Comparison of ENCODE assay signal across 8 mouse cellular contexts in the genomic region with DNA sequence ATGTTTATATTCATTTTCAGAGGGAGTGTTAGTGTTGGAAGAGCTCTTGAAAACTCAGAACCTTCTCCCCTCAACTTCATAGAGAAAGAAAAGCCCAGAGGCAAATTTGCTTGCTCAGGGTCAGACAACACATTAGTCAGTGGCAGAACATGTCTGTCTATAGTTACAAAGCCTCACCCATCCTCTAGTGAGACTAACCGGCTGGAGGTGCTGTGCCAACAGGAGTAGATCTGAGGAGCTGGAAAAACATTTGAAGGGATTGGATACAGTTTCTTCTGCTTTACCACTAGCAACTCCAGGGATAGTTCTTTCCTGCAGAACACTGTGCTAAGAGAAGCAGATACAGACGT. TPM values are rescaled to one million over a fixed set of nuclear protein-coding genes. Genes with fewer than 3 reads are reported as not detected.
DNase-seq lines count a peak whose midpoint lies in the region; ATAC-seq and TF ChIP-seq lines count a peak whose summit lies in the region.

No protein-coding gene starts in this region.

- TF ChIP-seq EP300 in liver, postnatal 0 days (IDR thresholded peaks at IDR 0.05; ENCODE audit: low read depth): no peak

- no peak for DNase-seq in heart, postnatal 36 days
- no peak for DNase-seq in liver, postnatal 0 days
- DNase-seq in left cerebral cortex, adult 18-20 months (ENCODE audit: low spot score in 2 of 2): no peak
- no peak for DNase-seq in layer of hippocampus, adult 8-10 months (ENCODE audit: low spot score in 2 of 2)
- DNase-seq in cerebellum, adult 8-10 months: no peak

- peaks cover 34% of the 10 kb centered on the region for H3K4me1 ChIP-seq in heart, embryonic 13.5 days
- H3K4me1 ChIP-seq in E14TG2a.4 (replicated peaks; ENCODE audit: low read depth, low read length): peaks cover 30% of the 10 kb centered on the region
- H3K4me1 ChIP-seq in forebrain, embryonic 16.5 days (replicated peaks; ENCODE audit: control insufficient read depth, insufficient read depth, low read length): peaks cover 27% of the 10 kb centered on the region
- peaks cover 22% of the 10 kb centered on the region for H3K4me1 ChIP-seq in liver, postnatal 0 days (ENCODE audit: insufficient read depth)

- no peaks in the 10 kb centered on the region for H3K27me3 ChIP-seq in heart, embryonic 13.5 days (replicated peaks)
- 0 out of 2 replicates have a peak, but pooled peaks cover 3% of the 10 kb centered on the region for H3K27me3 ChIP-seq in E14TG2a.4 (ENCODE audit: insufficient read depth, low read length)
- H3K27me3 ChIP-seq in forebrain, embryonic 16.5 days (replicated peaks; ENCODE audit: control insufficient read depth, insufficient read depth, low read length): no peaks in the 10 kb centered on the region
- H3K27me3 ChIP-seq in liver, postnatal 0 days (ENCODE audit: insufficient read depth, low read length): no peaks in the 10 kb centered on the region

- H3K4me2 ChIP-seq in heart, embryonic 13.5 days: peak overlapping the region; percentile 94
- H3K4me2 ChIP-seq in forebrain, embryonic 16.5 days (ENCODE audit: low read length): peak overlapping the region; percentile 94
- H3K4me2 ChIP-seq in liver, postnatal 0 days (ENCODE audit: low read depth, low read length): peak overlapping the region; percentile 96

- H3K9me3 ChIP-seq in heart, embryonic 13.5 days: no peaks in the 10 kb centered on the region
- no peaks in the 10 kb centered on the region for H3K9me3 ChIP-seq in E14TG2a.4 (ENCODE audit: low read length)
- H3K9me3 ChIP-seq in forebrain, embryonic 16.5 days (ENCODE audit: control insufficient read depth, low read length): no peaks in the 10 kb centered on the region
- H3K9me3 ChIP-seq in liver, postnatal 0 days (ENCODE audit: low read length): no peaks in the 10 kb centered on the region

- peaks cover 12% of the 10 kb centered on the region for H3K36me3 ChIP-seq in heart, embryonic 13.5 days
- peaks cover 4% of the 10 kb centered on the region for H3K36me3 ChIP-seq in E14TG2a.4 (ENCODE audit: insufficient read depth, low read length)
- no peaks in the 10 kb centered on the region for H3K36me3 ChIP-seq in forebrain, embryonic 16.5 days (ENCODE audit: control insufficient read depth, insufficient read depth)
- no peaks in the 10 kb centered on the region for H3K36me3 ChIP-seq in liver, postnatal 0 days (replicated peaks; ENCODE audit: insufficient read depth, low read length)

- 0% methylated on average over 2 of the region's 2 CpGs for WGBS in heart, embryonic 13.5 days
- WGBS in forebrain, embryonic 16.5 days: 2% methylated on average over 2 of the region's 2 CpGs
- 3% methylated on average over 2 of the region's 2 CpGs for WGBS in liver, postnatal 0 days (ENCODE audit: insufficient replicate concordance)

- peak overlapping the region; percentile 97 for H3K9ac ChIP-seq in heart, embryonic 13.5 days
- H3K9ac ChIP-seq in forebrain, embryonic 16.5 days (replicated peaks; ENCODE audit: low read depth, low read length): peak overlapping the region; percentile 84
- no peak overlapping the region for H3K9ac ChIP-seq in liver, postnatal 0 days (replicated peaks)

- TF ChIP-seq CTCF in E14TG2a.4 (conservative IDR thresholded peaks at IDR 0.05; ENCODE audit: low read length): no peak
- no peak for TF ChIP-seq CTCF in liver, postnatal 0 days (IDR thresholded peaks at IDR 0.05; ENCODE audit: low read depth)

- H3K27ac ChIP-seq in heart, embryonic 13.5 days (replicated peaks): peak overlapping the region; percentile 90
- peak overlapping the region; percentile 81 for H3K27ac ChIP-seq in forebrain, embryonic 16.5 days (ENCODE audit: low read length)
- peak overlapping the region; percentile 85 for H3K27ac ChIP-seq in liver, postnatal 0 days (ENCODE audit: low read depth)

- intact Hi-C loops in heart, postnatal 36 days (cut with DNase I): loop anchor here (2.0 kb wide), 3 partner anchors 21 to 41 kb away; a partner anchor contains a TSS

- H3K4me3 ChIP-seq in heart, embryonic 13.5 days: peak overlapping the region; percentile 94
- peak overlapping the region; percentile 93 for H3K4me3 ChIP-seq in E14TG2a.4 (replicated peaks; ENCODE audit: low read length)
- peak overlapping the region; percentile 70 for H3K4me3 ChIP-seq in forebrain, embryonic 16.5 days (replicated peaks; ENCODE audit: low read length)
- H3K4me3 ChIP-seq in liver, postnatal 0 days (ENCODE audit: low read depth, low read length): peak overlapping the region; percentile 94

- ATAC-seq in heart, embryonic 13.5 days (ENCODE audit: extremely low read depth, insufficient number of reproducible peaks, low FRiP score, low TSS enrichment): no peak
- ATAC-seq in forebrain, embryonic 16.5 days: no peak
- peak; percentile 3 for ATAC-seq in liver, postnatal 0 days

RNA-seq across cellular contexts. Expression of a gene that starts 0.8 kb away (rescaled TPM):
- 8.8 and 9.8 TPM in 2 replicates for polyA plus RNA-seq in heart, embryonic 13.5 days (2015; fragmentation: Nextera tagmentation; extraction: Ambion mirVana)
- total RNA-seq in heart, postnatal 36 days (2021): 10 to 100 TPM; 43.9 to 49.4 TPM
- 13.8 and 17.5 TPM in 2 replicates for polyA plus RNA-seq in forebrain, embryonic 16.5 days (2015; fragmentation: Nextera tagmentation; extraction: Ambion mirVana)
- 3.7 and 3.9 TPM in 2 replicates for polyA plus RNA-seq in liver, postnatal 0 days (2015; fragmentation: Nextera tagmentation; extraction: Ambion mirVana)
- total RNA-seq in left cerebral cortex, adult 18-20 months (2021): 100 to 1,000 TPM; 396 to 435 TPM
- 100 to 1,000 TPM; 419 to 496 (median 460) TPM for total RNA-seq in layer of hippocampus, adult 8-10 months (2022)

RNA-seq across cellular contexts. Expression of a gene that starts 22.0 kb away (rescaled TPM):
- polyA plus RNA-seq in heart, embryonic 13.5 days (2015; fragmentation: Nextera tagmentation; extraction: Ambion mirVana): 9.3 and 11.2 TPM in 2 replicates
- 1 to 10 TPM; 6.3 to 6.5 TPM for total RNA-seq in heart, postnatal 36 days (2021)
- 8.8 and 9.0 TPM in 2 replicates for polyA plus RNA-seq in forebrain, embryonic 16.5 days (2015; fragmentation: Nextera tagmentation; extraction: Ambion mirVana)
- polyA plus RNA-seq in liver, postnatal 0 days (2015; fragmentation: Nextera tagmentation; extraction: Ambion mirVana): 1.6 and 1.8 TPM in 2 replicates
- total RNA-seq in left cerebral cortex, adult 18-20 months (2021): 10 to 100 TPM; 13.3 to 15.8 TPM
- 10 to 100 TPM; 18.2 to 23.4 (median 20.2) TPM for total RNA-seq in layer of hippocampus, adult 8-10 months (2022)

RNA-seq across cellular contexts. Expression of a gene that starts 29.2 kb away (rescaled TPM):
- not detected in 2 replicates for polyA plus RNA-seq in heart, embryonic 13.5 days (2015; fragmentation: Nextera tagmentation; extraction: Ambion mirVana)
- not detected for total RNA-seq in heart, postnatal 36 days (2021)
- not detected in 2 replicates for polyA plus RNA-seq in forebrain, embryonic 16.5 days (2015; fragmentation: Nextera tagmentation; extraction: Ambion mirVana)
- polyA plus RNA-seq in liver, postnatal 0 days (2015; fragmentation: Nextera tagmentation; extraction: Ambion mirVana): not detected in 2 replicates
- total RNA-seq in left cerebral cortex, adult 18-20 months (2021): not detected
- total RNA-seq in layer of hippocampus, adult 8-10 months (2022): not detected

RNA-seq across cellular contexts. Expression of a gene that starts 36.7 kb away (rescaled TPM):
- 636 and 691 TPM in 2 replicates for polyA plus RNA-seq in heart, embryonic 13.5 days (2015; fragmentation: Nextera tagmentation; extraction: Ambion mirVana)
- 100 to 1,000 TPM; 230 to 233 TPM for total RNA-seq in heart, postnatal 36 days (2021)
- polyA plus RNA-seq in forebrain, embryonic 16.5 days (2015; fragmentation: Nextera tagmentation; extraction: Ambion mirVana): 713 and 749 TPM in 2 replicates
- 317 and 325 TPM in 2 replicates for polyA plus RNA-seq in liver, postnatal 0 days (2015; fragmentation: Nextera tagmentation; extraction: Ambion mirVana)
- total RNA-seq in left cerebral cortex, adult 18-20 months (2021): 100 to 1,000 TPM; 184 to 189 TPM
- 100 to 1,000 TPM; 176 to 204 (median 189) TPM for total RNA-seq in layer of hippocampus, adult 8-10 months (2022)

RNA-seq across cellular contexts. Expression of a gene that starts 42.9 kb away (rescaled TPM):
- polyA plus RNA-seq in heart, embryonic 13.5 days (2015; fragmentation: Nextera tagmentation; extraction: Ambion mirVana): 0.12 and 0.99 TPM in 2 replicates
- not detected for total RNA-seq in heart, postnatal 36 days (2021)
- polyA plus RNA-seq in forebrain, embryonic 16.5 days (2015; fragmentation: Nextera tagmentation; extraction: Ambion mirVana): 0.18 TPM in 1 of 2 replicates, not detected in the other
- polyA plus RNA-seq in liver, postnatal 0 days (2015; fragmentation: Nextera tagmentation; extraction: Ambion mirVana): 28.0 and 30.8 TPM in 2 replicates
- total RNA-seq in left cerebral cortex, adult 18-20 months (2021): not detected
- total RNA-seq in layer of hippocampus, adult 8-10 months (2022): not detected

Comparison
In these comparisons a context has a peak if more than half of its experiments do, and no peak if none do; other contexts are left out.
1. RNA of a gene that starts 0.8 kb away (total RNA-seq): 419 to 496 TPM in layer of hippocampus, adult 8-10 months and 396 to 435 TPM in left cerebral cortex, adult 18-20 months; 43.9 to 49.4 TPM in heart, postnatal 36 days; every median in the first group is over 4 times any median in the second.
2. Peak in every context shown above with its lines, with median percentiles within 50 percentile points of each other: H3K27ac ChIP-seq, H3K4me2 ChIP-seq and H3K4me3 ChIP-seq.